Mouse (Mus musculus) adrenal gland (tissue): Measurements from ENCODE around the gene Olfr1418.

Experiments
- intact Hi-C: fragments of 180-260 bp; cut with DNase I; formaldehyde crosslinking; loops from one replicate; pipeline ENCODE4 v1.15.1; 2025

Olfr1418 gene

DNA sequence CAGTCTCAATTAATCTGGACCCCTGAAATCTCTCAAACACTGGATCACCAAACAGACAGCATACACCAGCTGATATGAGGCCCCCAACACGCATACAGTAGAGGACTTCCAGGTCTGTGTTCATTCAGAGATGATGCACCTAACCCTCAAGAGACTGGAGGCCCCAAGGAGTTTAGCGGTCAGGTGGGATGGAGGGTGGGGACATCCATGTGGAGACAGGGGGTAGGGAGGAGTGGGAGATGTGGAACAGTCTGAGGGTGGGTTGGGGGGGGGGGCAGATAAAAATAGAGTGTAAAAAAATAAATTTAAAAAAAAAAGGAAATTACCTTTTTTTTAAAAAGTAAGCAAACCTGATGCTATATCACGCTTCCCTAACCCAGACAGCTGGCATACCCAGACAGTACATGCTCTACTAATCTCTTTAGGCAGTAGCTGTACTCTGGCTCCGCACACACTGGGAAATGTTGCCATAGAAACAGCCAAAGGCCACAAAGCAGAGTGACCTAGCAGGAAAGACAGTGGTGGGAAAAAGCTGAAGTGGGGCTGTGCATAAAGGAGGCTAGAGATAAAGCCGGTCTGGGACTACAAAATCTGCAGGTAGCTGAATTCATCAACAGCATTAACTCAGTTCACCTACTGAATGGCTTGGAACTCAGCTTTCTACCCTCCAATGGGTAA is 49.0 kb downstream of the Olfr1418 start:
- intact Hi-C loops: no loop called here

DNA sequence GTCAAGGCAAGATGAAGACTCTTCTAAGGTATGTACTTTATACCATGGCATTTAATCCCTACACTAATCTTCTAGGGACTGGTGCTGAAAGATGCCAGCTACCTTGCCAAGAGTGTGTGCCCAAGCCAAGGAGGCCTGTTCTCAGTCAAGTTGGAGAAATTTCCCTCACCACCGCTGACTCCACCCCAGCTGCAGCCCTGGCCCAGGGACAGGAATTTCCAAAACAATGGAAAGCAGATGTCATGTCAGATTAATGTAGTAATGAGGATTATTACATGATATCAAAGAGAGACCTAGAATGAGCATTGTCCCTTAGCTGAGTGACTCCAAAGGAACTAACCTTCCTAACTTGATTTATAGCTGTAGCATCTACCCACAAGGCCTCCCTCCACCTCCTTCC is 50.0 kb downstream of the Olfr1418 start:
- intact Hi-C loops: no loop called here

DNA sequence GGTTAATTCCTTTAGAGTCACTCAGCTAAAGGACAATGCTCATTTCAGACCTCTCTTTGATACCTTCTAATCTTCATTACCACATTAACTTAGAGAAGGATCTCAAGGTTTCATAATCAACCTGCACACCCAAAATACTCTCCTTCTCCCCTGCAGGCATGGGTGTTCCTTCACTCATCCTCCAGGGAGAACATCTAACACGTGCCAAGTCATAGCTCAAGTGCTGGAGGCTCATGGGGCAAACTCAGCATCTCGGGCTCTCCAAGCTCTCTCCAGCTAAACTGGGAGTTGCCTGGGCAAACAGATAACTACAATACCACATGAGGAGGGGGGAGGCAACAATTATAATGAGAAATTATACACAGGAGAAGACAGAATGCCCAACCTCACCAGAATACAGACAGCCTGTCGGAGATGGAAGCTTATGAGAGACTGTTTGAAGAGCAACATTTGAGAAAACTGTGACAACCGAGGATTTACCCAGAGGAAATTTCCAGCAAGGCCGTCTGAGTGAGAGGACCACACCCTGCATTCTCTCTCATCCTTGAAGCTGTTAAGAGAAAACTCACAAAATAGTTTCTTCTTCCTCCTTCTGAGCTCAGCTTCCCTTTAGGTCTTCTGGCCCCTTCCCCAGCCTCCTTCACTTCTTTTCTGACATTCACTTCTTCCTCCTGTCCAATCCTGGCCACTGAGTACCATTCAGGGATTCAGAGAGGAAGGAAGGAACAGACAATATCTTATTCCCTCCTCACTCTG is 50.7 kb downstream of the Olfr1418 start:
- intact Hi-C loops: no loop called here

DNA sequence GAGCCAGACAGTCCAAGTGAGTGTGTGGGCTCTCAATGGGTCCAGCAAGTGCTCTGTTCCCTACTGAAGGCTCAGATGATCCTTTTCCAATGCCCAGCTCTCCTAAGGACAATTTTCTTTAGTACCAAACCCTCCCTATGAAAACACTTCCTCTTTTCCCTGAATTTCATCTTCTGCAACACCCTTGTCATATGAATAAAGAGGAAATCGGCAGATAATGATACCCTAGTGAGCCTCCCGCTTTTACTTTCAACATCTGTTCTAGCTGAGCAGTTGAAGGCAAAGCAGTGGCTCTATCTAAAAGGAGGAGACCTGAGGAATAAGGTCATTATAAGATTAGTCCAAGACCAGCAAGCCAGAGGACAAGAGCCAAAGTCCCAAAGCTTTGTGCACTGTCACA is 52.4 kb downstream of the Olfr1418 start:
- intact Hi-C loops: no loop called here

DNA sequence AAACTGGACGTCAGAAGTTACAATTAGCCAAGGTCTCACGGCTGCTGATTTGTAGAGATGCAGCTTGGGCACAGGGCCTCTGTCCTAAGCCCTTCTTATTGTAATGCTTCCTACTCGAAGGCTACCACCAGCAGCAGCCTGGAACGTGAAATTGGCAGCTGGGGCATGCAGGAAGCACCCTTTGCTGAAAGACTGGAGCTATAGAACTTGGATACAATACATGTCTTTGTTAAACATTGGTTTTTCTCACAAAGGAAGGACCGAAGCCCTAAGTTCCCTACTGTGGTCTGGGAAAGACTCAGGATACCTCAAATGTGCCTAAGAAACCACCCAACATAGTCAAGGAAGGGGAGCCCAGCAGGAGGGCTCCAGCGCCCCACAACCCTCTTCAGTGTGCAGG is 53.0 kb downstream of the Olfr1418 start:
- intact Hi-C loops: no loop called here

DNA sequence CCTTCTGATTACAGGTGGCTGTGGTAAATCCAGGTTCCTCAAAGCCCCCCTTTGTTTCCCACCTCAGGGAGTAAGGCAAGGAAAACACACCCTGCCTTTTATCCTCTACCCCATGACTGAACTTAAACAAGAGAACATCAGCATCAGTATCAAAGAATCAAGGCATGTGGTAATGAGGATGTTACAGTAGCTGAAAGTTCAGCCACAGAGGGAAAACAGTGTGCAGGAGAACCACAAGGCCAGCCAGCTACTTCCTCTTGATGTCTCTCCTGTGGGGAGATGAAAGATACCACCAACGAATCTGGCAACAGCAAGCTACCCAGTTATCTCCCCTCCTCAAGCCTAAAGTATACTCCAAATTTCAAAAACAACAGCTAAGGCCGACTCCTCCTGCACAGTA is 53.6 kb downstream of the Olfr1418 start:
- intact Hi-C loops: no loop called here

DNA sequence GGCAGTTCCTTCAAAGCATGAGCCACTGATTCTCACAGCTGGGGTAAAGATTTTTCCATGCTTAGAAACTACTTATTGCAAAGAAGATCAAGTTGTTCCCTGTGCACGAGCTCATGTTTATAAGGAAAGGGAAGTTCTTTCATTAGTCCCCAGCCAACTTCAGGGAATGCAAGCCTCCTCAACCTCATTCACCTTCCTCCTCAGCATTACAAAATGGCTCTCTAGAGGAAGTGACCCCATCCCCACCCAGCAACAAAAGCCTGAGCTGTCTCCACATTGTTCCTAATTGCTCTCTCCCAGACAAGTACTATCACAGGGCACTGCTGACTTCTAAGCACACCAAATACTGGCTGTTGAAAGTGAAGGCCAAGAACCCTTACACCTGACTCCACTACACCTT is 56.4 kb downstream of the Olfr1418 start:
- intact Hi-C loops: no loop called here
